Mouse (Mus musculus) bone marrow, adult 2 months (tissue): ENCODE data around the gene Teddm1b.

Experiments used
- CTCF ChIP-seq: fragments of 200-500 bp; IDR thresholded peaks from 2 replicates; pipeline ENCODE4 v1.5.1; 2011; ENCODE audit warnings: low read length, control low read depth; ENCODE audit not compliant: control insufficient read depth, insufficient read depth
- POLR2A ChIP-seq: fragments of 200-500 bp; IDR thresholded peaks from 2 replicates; pipeline ENCODE4 v1.6.1; 2011; ENCODE audit warnings: low read depth, mild to moderate bottlenecking, control low read depth, low read length, borderline replicate concordance; ENCODE audit not compliant: control insufficient read depth

GRCm38 (mm10) chr1:153905884-153906283 lies 31.7 kb downstream of the Teddm1b start:
- TF ChIP-seq POLR2A (no peak), CTCF (no peak)
